Mouse (Mus musculus): Measurements from ENCODE around the gene Gart.

Gene Gart

GRCm38 (mm10) chr16:91646681-91647419 is at the start of gene Gart:
Gene Gart, minus strand, starts transcription at chr16:91646952.
- DNase-seq = peak; percentile 94

- DNase-seq = peak; percentile 9
These were observed 48.5 kb upstream of the Gart start for GRCm38 (mm10) chr16:91695108-91695755.

- DNase-seq = peak; percentile 89
These were observed 47.8 kb upstream of the Gart start for GRCm38 (mm10) chr16:91694455-91695084.

GRCm38 (mm10) chr16:91689791-91690190 is 43.0 kb upstream of the Gart start:
- DNase-seq = no peak

- DNase-seq = peak; percentile 95
These were observed 42.0 kb upstream of the Gart start, which contains the start of gene Donson for GRCm38 (mm10) chr16:91688619-91689334. Gene Donson, minus strand, starts transcription at chr16:91688770.

GRCm38 (mm10) chr16:91688023-91688618 is 41.4 kb upstream of the Gart start:
- DNase-seq = no peak

GRCm38 (mm10) chr16:91686369-91686768 is 39.6 kb upstream of the Gart start:
- no peak for DNase-seq

- no peak for DNase-seq
These were observed 38.8 kb upstream of the Gart start for GRCm38 (mm10) chr16:91685526-91685925.

- no peak for DNase-seq
These were observed 33.9 kb upstream of the Gart start for GRCm38 (mm10) chr16:91680656-91681055.

GRCm38 (mm10) chr16:91678147-91678911 is 31.6 kb upstream of the Gart start:
- DNase-seq = no peak

GRCm38 (mm10) chr16:91674500-91674899 is 27.7 kb upstream of the Gart start:
- no peak for DNase-seq

- no peak for DNase-seq
These were observed 17.0 kb upstream of the Gart start for GRCm38 (mm10) chr16:91663795-91664194.

- no peak for DNase-seq
These were observed 15.6 kb upstream of the Gart start for GRCm38 (mm10) chr16:91662336-91662735.

- DNase-seq = no peak
These were observed 14.6 kb upstream of the Gart start for GRCm38 (mm10) chr16:91661397-91661796.

- DNase-seq = no peak
These were observed 13.0 kb upstream of the Gart start for GRCm38 (mm10) chr16:91659798-91660197.

- DNase-seq = no peak
These were observed 11.7 kb upstream of the Gart start for GRCm38 (mm10) chr16:91658471-91658870.

GRCm38 (mm10) chr16:91657285-91657684 is 10.5 kb upstream of the Gart start:
- no peak for DNase-seq

- no peak for DNase-seq
These were observed 8.5 kb upstream of the Gart start for GRCm38 (mm10) chr16:91655285-91655684.

- no peak for DNase-seq
These were observed 5.4 kb upstream of the Gart start for GRCm38 (mm10) chr16:91652191-91652590.

- no peak for DNase-seq
These were observed 3.0 kb upstream of the Gart start for GRCm38 (mm10) chr16:91649781-91650180.

GRCm38 (mm10) chr16:91649246-91649645 is 2.5 kb upstream of the Gart start:
- no peak for DNase-seq

- DNase-seq = peak; percentile 81
These were observed 1.4 kb upstream of the Gart start for GRCm38 (mm10) chr16:91648220-91648550.

Measured in retina, postnatal 1 day (tissue).